Mouse (Mus musculus) liver, embryonic 11.5 days (tissue): ENCODE measurements around the gene Perp. TPM values are rescaled to one million over a fixed set of nuclear protein-coding genes. Genes with fewer than 3 reads are reported as not detected.

ENCODE experiments used
- ATAC-seq: fragments of 200-750 bp; cut with Nextera tagmentation; replicated peaks from 2 replicates; pipeline ENCODE4 v1.8.0; 2017; ENCODE audit warnings: moderate number of reproducible peaks, mild to moderate bottlenecking, moderate TSS enrichment, moderate library complexity; ENCODE audit not compliant: low FRiP score
- DNase-seq: peaks from one replicate; pipeline ENCODE4 v3.0.0-alpha.2; 2017; ENCODE audit warnings: low spot score
- H3K27ac ChIP-seq: fragments of 300-500 bp; sonication (generic); 2 replicates; pipeline ENCODE4 v1.5.1; 2014; ENCODE audit warnings: mild to moderate bottlenecking, low read depth, low read length, control low read depth
- H3K27me3 ChIP-seq: fragments of 300-500 bp; sonication (generic); replicated peaks from 2 replicates; pipeline ENCODE4 v1.6.1; 2014; ENCODE audit warnings: low read length, mixed read lengths; ENCODE audit not compliant: control insufficient read depth, insufficient read depth
- H3K36me3 ChIP-seq: fragments of 300-500 bp; sonication (generic); 2 replicates; pipeline ENCODE4 v1.6.1; 2014; ENCODE audit warnings: mild to moderate bottlenecking, low read length, moderate library complexity, mixed read lengths; ENCODE audit not compliant: control insufficient read depth, insufficient read depth
- H3K4me1 ChIP-seq: fragments of 300-500 bp; sonication (generic); replicated peaks from 2 replicates; pipeline ENCODE4 v1.6.1; 2014; ENCODE audit warnings: low read length, mixed read lengths; ENCODE audit not compliant: control insufficient read depth, insufficient read depth
- H3K4me2 ChIP-seq: fragments of 300-500 bp; sonication (generic); 2 replicates; pipeline ENCODE4 v1.6.1; 2014; ENCODE audit warnings: mild to moderate bottlenecking, control low read depth, moderate library complexity
- H3K4me3 ChIP-seq: fragments of 300-500 bp; sonication (generic); 2 replicates; pipeline ENCODE4 v1.5.1; 2014; ENCODE audit warnings: low read depth, low read length, control low read depth
- H3K9ac ChIP-seq: fragments of 300-500 bp; sonication (generic); 2 replicates; pipeline ENCODE4 v1.6.1; 2014; ENCODE audit warnings: low read depth, low read length, control low read depth
- H3K9me3 ChIP-seq: fragments of 300-500 bp; sonication (generic); 2 replicates; pipeline ENCODE4 v1.6.1; 2016; ENCODE audit warnings: low read length, inconsistent platforms, mixed read lengths; ENCODE audit not compliant: control insufficient read depth
- WGBS: fragments of 180-500 bp; shearing (Covaris S2); extraction: QIAGEN DNeasy Blood & Tissue Kit; methylation state at CpG from one replicate; pipeline ENCODE4 v1.1.7; 2014; 5-methylcytosine and 5-hydroxymethylcytosine counted together
- polyA plus RNA-seq: library from polyadenylated mRNA; unstranded; fragments of >200 nt; fragmentation: Nextera tagmentation; extraction: Ambion mirVana; gene quantifications from 2 replicates; pipeline ENCODE4 v1.2.1, GENCODE M21; 2014

Gene Perp
- 10.4 and 11.6 TPM in 2 replicates for polyA plus RNA-seq

- ATAC-seq: peak; percentile 84
- H3K9me3 ChIP-seq: no peaks in the 10 kb centered on the region
- H3K4me3 ChIP-seq: peak within 1 kb of the TSS; percentile 65
- peaks cover 11% of the 10 kb centered on the region; the same call in 1 of the 2 replicates for H3K4me1 ChIP-seq
- 4% methylated on average over 54 of the region's 54 CpGs for WGBS
- H3K4me2 ChIP-seq: peak within 1 kb of the TSS; percentile 98
- H3K9ac ChIP-seq: peak within 1 kb of the TSS; percentile 63
- H3K27ac ChIP-seq: no peak within 1 kb of the TSS
- H3K27me3 ChIP-seq: peaks cover 14% of the 10 kb centered on the region
- no peaks in the 10 kb centered on the region for H3K36me3 ChIP-seq
- peak; percentile 67 for DNase-seq
These were observed at the start of gene Perp for GRCm38 (mm10) chr10:18844441-18845286. Gene Perp (plus strand): TSS chr10:18845020.

- H3K36me3 ChIP-seq: no peaks in the 10 kb centered on the region
- H3K9ac ChIP-seq: no peak overlapping the region
- 87% methylated on average over 2 of the region's 2 CpGs for WGBS
- no peak overlapping the region for H3K4me2 ChIP-seq
- no peak overlapping the region for H3K4me3 ChIP-seq
- H3K4me1 ChIP-seq: no peaks in the 10 kb centered on the region
- no peak overlapping the region for H3K27ac ChIP-seq
- no peaks in the 10 kb centered on the region for H3K9me3 ChIP-seq
- no peak for DNase-seq
- ATAC-seq: no peak
- no peaks in the 10 kb centered on the region for H3K27me3 ChIP-seq
These were observed 33.1 kb upstream of the Perp start for GRCm38 (mm10) chr10:18811751-18812150.

- DNase-seq: no peak
- no peaks in the 10 kb centered on the region for H3K36me3 ChIP-seq
- H3K9ac ChIP-seq: no peak overlapping the region
- H3K4me1 ChIP-seq: no peaks in the 10 kb centered on the region
- no peak overlapping the region for H3K27ac ChIP-seq
- 68% methylated on average over 5 of the region's 5 CpGs for WGBS
- no peak for ATAC-seq
- no peaks in the 10 kb centered on the region for H3K9me3 ChIP-seq
- no peak overlapping the region for H3K4me3 ChIP-seq
- H3K4me2 ChIP-seq: no peak overlapping the region
- H3K27me3 ChIP-seq: no peaks in the 10 kb centered on the region
These were observed 28.3 kb upstream of the Perp start for GRCm38 (mm10) chr10:18816560-18816959.

- DNase-seq (no peak), ATAC-seq (no peak)
- Histone ChIP-seq H3K4me3 (no peak overlapping the region), H3K9me3 (no peaks in the 10 kb centered on the region), H3K36me3 (no peaks in the 10 kb centered on the region), H3K9ac (no peak overlapping the region), H3K27me3 (no peaks in the 10 kb centered on the region), H3K4me1 (no peaks in the 10 kb centered on the region), H3K27ac (no peak overlapping the region), H3K4me2 (no peak overlapping the region)
These were observed 19.7 kb upstream of the Perp start for GRCm38 (mm10) chr10:18825143-18825542.

- no peak overlapping the region for H3K4me3 ChIP-seq
- no peak overlapping the region for H3K9ac ChIP-seq
- 41% methylated on average over 2 of the region's 2 CpGs for WGBS
- no peaks in the 10 kb centered on the region for H3K9me3 ChIP-seq
- H3K36me3 ChIP-seq: no peaks in the 10 kb centered on the region
- no peak overlapping the region for H3K27ac ChIP-seq
- DNase-seq (no peak), ATAC-seq (no peak)
- no peaks in the 10 kb centered on the region for H3K27me3 ChIP-seq
- H3K4me1 ChIP-seq: no peaks in the 10 kb centered on the region
- H3K4me2 ChIP-seq: no peak overlapping the region
These were observed 18.7 kb upstream of the Perp start for GRCm38 (mm10) chr10:18826107-18826506.

GRCm38 (mm10) chr10:18827936-18828335 is 16.9 kb upstream of the Perp start:
- Histone ChIP-seq H3K27ac (no peak overlapping the region), H3K9ac (no peak overlapping the region), H3K4me2 (no peak overlapping the region), H3K36me3 (no peaks in the 10 kb centered on the region), H3K27me3 (no peaks in the 10 kb centered on the region), H3K4me1 (no peaks in the 10 kb centered on the region), H3K9me3 (no peaks in the 10 kb centered on the region), H3K4me3 (no peak overlapping the region)
- ATAC-seq (no peak), DNase-seq (no peak)
- WGBS: 45% methylated on average over 2 of the region's 2 CpGs

- ATAC-seq: no peak
These were observed 14.5 kb upstream of the Perp start for GRCm38 (mm10) chr10:18830359-18830758.

GRCm38 (mm10) chr10:18831823-18832222 is 13.0 kb upstream of the Perp start:
- WGBS: 31% methylated on average over 7 of the region's 7 CpGs
- H3K4me1 ChIP-seq: no peaks in the 10 kb centered on the region
- DNase-seq: no peak
- no peaks in the 10 kb centered on the region for H3K27me3 ChIP-seq
- ATAC-seq: no peak
- H3K27ac ChIP-seq: no peak overlapping the region
- H3K36me3 ChIP-seq: no peaks in the 10 kb centered on the region
- H3K9ac ChIP-seq: no peak overlapping the region
- 0 out of 2 replicates have a peak overlapping the region, but pooled peaks have one; percentile 16 for H3K4me2 ChIP-seq
- no peaks in the 10 kb centered on the region for H3K9me3 ChIP-seq
- no peak overlapping the region for H3K4me3 ChIP-seq

More at GRCm38 (mm10) chr10:18830359-18830758, 14.5 kb upstream of the Perp start:
- Histone ChIP-seq H3K4me3 (no peak overlapping the region), H3K4me2 (no peak overlapping the region), H3K27ac (no peak overlapping the region), H3K4me1 (no peaks in the 10 kb centered on the region), H3K9ac (no peak overlapping the region), H3K27me3 (no peaks in the 10 kb centered on the region), H3K36me3 (no peaks in the 10 kb centered on the region), H3K9me3 (no peaks in the 10 kb centered on the region)
- WGBS: 90% methylated on average over 4 of the region's 4 CpGs
- DNase-seq: no peak

- no peak overlapping the region for H3K4me3 ChIP-seq
- WGBS: 41% methylated on average over 2 of the region's 2 CpGs
- no peak overlapping the region for H3K4me2 ChIP-seq
- H3K4me1 ChIP-seq: no peaks in the 10 kb centered on the region
- no peaks in the 10 kb centered on the region for H3K36me3 ChIP-seq
- H3K27me3 ChIP-seq: no peaks in the 10 kb centered on the region
- no peak overlapping the region for H3K27ac ChIP-seq
- H3K9me3 ChIP-seq: no peaks in the 10 kb centered on the region
- ATAC-seq (no peak), DNase-seq (no peak)
- no peak overlapping the region for H3K9ac ChIP-seq
These were observed 10.4 kb upstream of the Perp start for GRCm38 (mm10) chr10:18834389-18834788.
